Mouse (Mus musculus): ENCODE measurements around the gene Ranbp3. TPM values are rescaled to one million over a fixed set of nuclear protein-coding genes. Genes with fewer than 3 reads are reported as not detected.

Ranbp3 gene
- polyA plus RNA-seq, 1 experiment from 2014 or later: 147 TPM

- H3K27ac ChIP-seq: no peak overlapping the region
- H3K27me3 ChIP-seq (ENCODE audit: poor library complexity, severe bottlenecking): no peaks in the 10 kb centered on the region
- 0 out of 2 replicates have a peak, but pooled peaks cover 4% of the 10 kb centered on the region for H3K4me1 ChIP-seq
- 78% methylated on average over 2 of the region's 2 CpGs for WGBS
- no peaks in the 10 kb centered on the region for H3K9me3 ChIP-seq
- H3K4me3 ChIP-seq: no peak overlapping the region
- no peak for DNase-seq (ENCODE audit: extremely low spot score, low spot score)
- no peaks in the 10 kb centered on the region for H3K36me3 ChIP-seq (replicated peaks)
These were observed 18.3 kb upstream of the Ranbp3 start for GRCm38 (mm10) chr17:56654771-56655170.

- DNase-seq (ENCODE audit: extremely low spot score, low spot score): no peak
- Histone ChIP-seq H3K9me3 (no peaks in the 10 kb centered on the region), H3K4me3 (no peak overlapping the region), H3K27me3 (ENCODE audit: poor library complexity, severe bottlenecking) (no peaks in the 10 kb centered on the region), H3K4me1 (0 out of 2 replicates have a peak, but pooled peaks cover 5% of the 10 kb centered on the region), H3K27ac (no peak overlapping the region), H3K36me3 (replicated peaks) (no peaks in the 10 kb centered on the region)
- 91% methylated on average over 3 of the region's 3 CpGs for WGBS
These were observed 17.8 kb upstream of the Ranbp3 start for GRCm38 (mm10) chr17:56655311-56655710.

GRCm38 (mm10) chr17:56656171-56656570, 16.9 kb upstream of the Ranbp3 start:
- Histone ChIP-seq H3K27me3 (ENCODE audit: poor library complexity, severe bottlenecking) (no peaks in the 10 kb centered on the region), H3K36me3 (replicated peaks) (no peaks in the 10 kb centered on the region)
- WGBS: 91% methylated on average over 6 of the region's 6 CpGs

GRCm38 (mm10) chr17:56663659-56664058, 9.4 kb upstream of the Ranbp3 start:
- no peak for DNase-seq (ENCODE audit: extremely low spot score, low spot score)
- no peaks in the 10 kb centered on the region for H3K9me3 ChIP-seq
- peak overlapping the region; percentile 75 for H3K27ac ChIP-seq
- H3K4me3 ChIP-seq: peak overlapping the region; percentile 34
- peaks cover 20% of the 10 kb centered on the region for H3K27me3 ChIP-seq (ENCODE audit: poor library complexity, severe bottlenecking)
- 51% methylated on average over 3 of the region's 3 CpGs for WGBS
- H3K4me1 ChIP-seq: peaks cover 33% of the 10 kb centered on the region
- no peaks in the 10 kb centered on the region for H3K36me3 ChIP-seq (replicated peaks)

More at GRCm38 (mm10) chr17:56656171-56656570, 16.9 kb upstream of the Ranbp3 start:
- DNase-seq (ENCODE audit: extremely low spot score, low spot score): no peak
- no peaks in the 10 kb centered on the region for H3K9me3 ChIP-seq
- H3K4me1 ChIP-seq: peaks cover 12% of the 10 kb centered on the region; the same call in 1 of the 2 replicates
- no peak overlapping the region for H3K4me3 ChIP-seq
- H3K27ac ChIP-seq: no peak overlapping the region

GRCm38 (mm10) chr17:56664333-56664732, 8.8 kb upstream of the Ranbp3 start:
- 2% methylated on average over 10 of the region's 10 CpGs for WGBS
- peak overlapping the region; percentile 75 for H3K27ac ChIP-seq

GRCm38 (mm10) chr17:56666384-56666783, 6.7 kb upstream of the Ranbp3 start:
- DNase-seq (ENCODE audit: extremely low spot score, low spot score): no peak
- peaks cover 29% of the 10 kb centered on the region for H3K4me1 ChIP-seq

More at GRCm38 (mm10) chr17:56664333-56664732, 8.8 kb upstream of the Ranbp3 start:
- Histone ChIP-seq H3K36me3 (replicated peaks) (no peaks in the 10 kb centered on the region), H3K27me3 (ENCODE audit: poor library complexity, severe bottlenecking) (peaks cover 20% of the 10 kb centered on the region), H3K4me1 (peaks cover 37% of the 10 kb centered on the region), H3K4me3 (peak overlapping the region; percentile 34), H3K9me3 (no peaks in the 10 kb centered on the region)
- DNase-seq (ENCODE audit: extremely low spot score, low spot score): peak; percentile 60

GRCm38 (mm10) chr17:56667591-56667990, 5.5 kb upstream of the Ranbp3 start:
- DNase-seq (ENCODE audit: extremely low spot score, low spot score): no peak
- H3K27ac ChIP-seq: no peak overlapping the region
- H3K4me3 ChIP-seq: no peak overlapping the region
- WGBS: 78% methylated on average over 3 of the region's 3 CpGs
- H3K4me1 ChIP-seq: peaks cover 33% of the 10 kb centered on the region
- peaks cover 20% of the 10 kb centered on the region for H3K27me3 ChIP-seq (ENCODE audit: poor library complexity, severe bottlenecking)
- H3K36me3 ChIP-seq (replicated peaks): no peaks in the 10 kb centered on the region
- no peaks in the 10 kb centered on the region for H3K9me3 ChIP-seq

More at GRCm38 (mm10) chr17:56666384-56666783, 6.7 kb upstream of the Ranbp3 start:
- no peak overlapping the region for H3K4me3 ChIP-seq
- no peak overlapping the region for H3K27ac ChIP-seq
- peaks cover 20% of the 10 kb centered on the region for H3K27me3 ChIP-seq (ENCODE audit: poor library complexity, severe bottlenecking)
- H3K9me3 ChIP-seq: no peaks in the 10 kb centered on the region
- no peaks in the 10 kb centered on the region for H3K36me3 ChIP-seq (replicated peaks)
- WGBS: 92% methylated on average over 4 of the region's 4 CpGs

GRCm38 (mm10) chr17:56668384-56669144, 4.5 kb upstream of the Ranbp3 start:
- Histone ChIP-seq H3K4me1 (peaks cover 32% of the 10 kb centered on the region), H3K4me3 (peak overlapping the region; percentile 59), H3K27ac (peak overlapping the region; percentile 74), H3K27me3 (ENCODE audit: poor library complexity, severe bottlenecking) (peaks cover 20% of the 10 kb centered on the region), H3K36me3 (replicated peaks) (0 out of 2 replicates have a peak, but pooled peaks cover 2% of the 10 kb centered on the region), H3K9me3 (no peaks in the 10 kb centered on the region)
- WGBS: 4% methylated on average over 31 of the region's 31 CpGs
- peak; percentile 90 for DNase-seq (ENCODE audit: extremely low spot score, low spot score)

GRCm38 (mm10) chr17:56669766-56670165, 3.3 kb upstream of the Ranbp3 start:
- peaks cover 20% of the 10 kb centered on the region for H3K27me3 ChIP-seq (ENCODE audit: poor library complexity, severe bottlenecking)
- H3K36me3 ChIP-seq (replicated peaks): peaks cover 5% of the 10 kb centered on the region
- peaks cover 30% of the 10 kb centered on the region for H3K4me1 ChIP-seq
- WGBS: 84% methylated on average over 8 of the region's 8 CpGs
- H3K4me3 ChIP-seq: no peak overlapping the region
- no peak for DNase-seq (ENCODE audit: extremely low spot score, low spot score)
- H3K27ac ChIP-seq: no peak overlapping the region
- no peaks in the 10 kb centered on the region for H3K9me3 ChIP-seq

- Histone ChIP-seq H3K27me3 (ENCODE audit: poor library complexity, severe bottlenecking) (no peaks in the 10 kb centered on the region), H3K27ac (peak overlapping the region; percentile 98), H3K4me3 (peak overlapping the region; percentile 84), H3K4me1 (peaks cover 38% of the 10 kb centered on the region), H3K36me3 (replicated peaks) (peaks cover 44% of the 10 kb centered on the region), H3K9me3 (no peaks in the 10 kb centered on the region)
- no peak for DNase-seq (ENCODE audit: extremely low spot score, low spot score)
- WGBS: 2% methylated on average over 37 of the region's 37 CpGs
These were observed 738 bp downstream of the Ranbp3 start for GRCm38 (mm10) chr17:56673647-56674416.

GRCm38 (mm10) chr17:56681791-56682190, 8.7 kb downstream of the Ranbp3 start:
- H3K9me3 ChIP-seq: no peaks in the 10 kb centered on the region
- no peak overlapping the region for H3K4me3 ChIP-seq
- peaks cover 98% of the 10 kb centered on the region for H3K36me3 ChIP-seq (replicated peaks)

GRCm38 (mm10) chr17:56682880-56683279, 9.8 kb downstream of the Ranbp3 start:
- no peak overlapping the region for H3K27ac ChIP-seq
- 88% methylated on average over 3 of the region's 3 CpGs for WGBS
- H3K4me1 ChIP-seq: no peaks in the 10 kb centered on the region
- H3K9me3 ChIP-seq: no peaks in the 10 kb centered on the region
- H3K27me3 ChIP-seq (ENCODE audit: poor library complexity, severe bottlenecking): no peaks in the 10 kb centered on the region
- peaks cover 98% of the 10 kb centered on the region for H3K36me3 ChIP-seq (replicated peaks)
- no peak overlapping the region for H3K4me3 ChIP-seq
- DNase-seq (ENCODE audit: extremely low spot score, low spot score): no peak

More at GRCm38 (mm10) chr17:56681791-56682190, 8.7 kb downstream of the Ranbp3 start:
- H3K4me1 ChIP-seq: peaks cover 6% of the 10 kb centered on the region
- H3K27ac ChIP-seq: no peak overlapping the region
- no peak for DNase-seq (ENCODE audit: extremely low spot score, low spot score)
- no peaks in the 10 kb centered on the region for H3K27me3 ChIP-seq (ENCODE audit: poor library complexity, severe bottlenecking)
- WGBS: 85% methylated on average over 4 of the region's 4 CpGs

Measured in forebrain, embryonic 10.5 days (tissue).